Mouse (Mus musculus) neural tube, embryonic 12.5 days (tissue): Measurements from ENCODE around the gene Psd. TPM values are rescaled to one million over a fixed set of nuclear protein-coding genes. Genes with fewer than 3 reads are reported as not detected.
A peak's percentile ranks its signal among the peaks of the same experiment; 100 is the strongest.

Experiments
- ATAC-seq: fragments of 200-750 bp; cut with Nextera tagmentation; 2 replicates; pipeline ENCODE4 v1.8.0; 2017; ENCODE audit warnings: low read depth, mild to moderate bottlenecking, moderate TSS enrichment, moderate library complexity; ENCODE audit not compliant: low FRiP score
- H3K27ac ChIP-seq: fragments of 300-500 bp; sonication (generic); 2 replicates; pipeline ENCODE4 v1.5.1; 2016
- H3K27me3 ChIP-seq: fragments of 300-500 bp; sonication (generic); replicated peaks from 2 replicates; pipeline ENCODE4 v1.6.1; 2016; ENCODE audit warnings: mild to moderate bottlenecking
- H3K36me3 ChIP-seq: fragments of 300-500 bp; sonication (generic); 2 replicates; pipeline ENCODE4 v1.6.1; 2016; ENCODE audit warnings: mild to moderate bottlenecking
- H3K4me1 ChIP-seq: fragments of 300-500 bp; sonication (generic); 2 replicates; pipeline ENCODE4 v1.6.1; 2016
- H3K4me2 ChIP-seq: fragments of 300-500 bp; sonication (generic); replicated peaks from 2 replicates; pipeline ENCODE4 v1.6.1; 2016; ENCODE audit warnings: mild to moderate bottlenecking
- H3K4me3 ChIP-seq: fragments of 300-500 bp; sonication (generic); 2 replicates; pipeline ENCODE4 v1.5.1; 2016
- H3K9ac ChIP-seq: fragments of 300-500 bp; sonication (generic); 2 replicates; pipeline ENCODE4 v1.6.1; 2016; ENCODE audit warnings: mild to moderate bottlenecking
- H3K9me3 ChIP-seq: fragments of 300-500 bp; sonication (generic); 2 replicates; pipeline ENCODE4 v1.6.1; 2016; ENCODE audit warnings: mild to moderate bottlenecking
- WGBS: fragments of 180-500 bp; shearing (Covaris S2); methylation state at CpG from one replicate; pipeline ENCODE4 v1.1.7; 2016; 5-methylcytosine and 5-hydroxymethylcytosine counted together
- polyA plus RNA-seq: library from polyadenylated mRNA; unstranded; fragments of >200 nt; fragmentation: Nextera tagmentation; extraction: Ambion mirVana; gene quantifications from 2 replicates; pipeline ENCODE4 v1.2.1, GENCODE M21; 2016

Psd gene
- polyA plus RNA-seq, 1 experiment from 2014 or later, result 29.9 TPM

GRCm38 (mm10) chr19:46333906-46334305 lies 7.0 kb upstream of the Psd start:
- H3K9ac ChIP-seq, result no peak overlapping the region
- H3K4me3 ChIP-seq, result no peak overlapping the region
- no peak overlapping the region for H3K27ac ChIP-seq
- no peaks in the 10 kb centered on the region for H3K27me3 ChIP-seq
- H3K36me3 ChIP-seq, result peaks cover 29% of the 10 kb centered on the region
- no peaks in the 10 kb centered on the region for H3K9me3 ChIP-seq
- ATAC-seq, result no peak
- no peak overlapping the region for H3K4me2 ChIP-seq
- 87% methylated on average over 3 of the region's 3 CpGs for WGBS
- peaks cover 22% of the 10 kb centered on the region for H3K4me1 ChIP-seq

- Histone ChIP-seq H3K27ac (no peak overlapping the region), H3K9me3 (no peaks in the 10 kb centered on the region), H3K4me2 (no peak overlapping the region; the same call in 1 of the 2 replicates), H3K4me1 (peaks cover 27% of the 10 kb centered on the region), H3K36me3 (peaks cover 29% of the 10 kb centered on the region), H3K27me3 (no peaks in the 10 kb centered on the region), H3K9ac (no peak overlapping the region), H3K4me3 (no peak overlapping the region)
- 45% methylated on average over 7 of the region's 7 CpGs for WGBS
- ATAC-seq, result no peak
Observed at GRCm38 (mm10) chr19:46332721-46333339, 5.9 kb upstream of the Psd start.

- 0 out of 2 replicates have a peak overlapping the region, but pooled peaks have one; percentile 2 for H3K4me2 ChIP-seq
- peaks cover 28% of the 10 kb centered on the region for H3K4me1 ChIP-seq
- H3K36me3 ChIP-seq, result peaks cover 29% of the 10 kb centered on the region
- no peaks in the 10 kb centered on the region for H3K9me3 ChIP-seq
- no peak overlapping the region for H3K27ac ChIP-seq
- H3K9ac ChIP-seq, result no peak overlapping the region
- no peaks in the 10 kb centered on the region for H3K27me3 ChIP-seq
- H3K4me3 ChIP-seq, result no peak overlapping the region
- WGBS, result 87% methylated on average over 3 of the region's 3 CpGs
- ATAC-seq, result no peak
Observed at GRCm38 (mm10) chr19:46331936-46332335, 5.0 kb upstream of the Psd start.

DNA sequence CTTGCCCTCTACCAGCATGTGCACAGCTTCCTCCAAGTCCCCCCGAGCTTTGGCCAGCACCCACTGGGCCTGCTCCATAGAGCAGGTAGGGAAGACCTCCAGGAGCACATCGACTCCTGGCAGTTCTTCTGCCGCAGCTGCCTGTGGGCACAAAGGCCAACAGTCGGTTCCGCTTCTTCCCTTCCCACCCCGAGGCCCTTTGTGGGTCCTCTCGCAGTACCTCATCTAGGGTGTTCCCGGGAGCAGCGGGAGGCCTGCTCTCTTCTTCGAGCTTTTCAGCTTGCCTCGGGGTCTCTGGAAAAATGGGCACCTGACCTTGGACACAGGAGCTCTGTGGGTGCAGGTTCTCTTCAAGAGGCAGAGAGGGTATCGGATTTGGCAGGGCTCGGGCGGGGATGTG lies 4.4 kb upstream of the Psd start:
- Histone ChIP-seq H3K4me3 (no peak overlapping the region), H3K27me3 (peaks cover 2% of the 10 kb centered on the region; the same call in 1 of the 2 replicates), H3K36me3 (peaks cover 29% of the 10 kb centered on the region), H3K4me1 (peaks cover 30% of the 10 kb centered on the region), H3K27ac (no peak overlapping the region), H3K4me2 (no peak overlapping the region), H3K9ac (no peak overlapping the region), H3K9me3 (no peaks in the 10 kb centered on the region)
- ATAC-seq, result no peak
- WGBS, result 90% methylated on average over 14 of the region's 14 CpGs

- Histone ChIP-seq H3K4me3 (no peak overlapping the region), H3K9me3 (no peaks in the 10 kb centered on the region), H3K27me3 (peaks cover 8% of the 10 kb centered on the region), H3K27ac (no peak overlapping the region), H3K9ac (no peak overlapping the region), H3K36me3 (peaks cover 29% of the 10 kb centered on the region), H3K4me2 (peak overlapping the region; percentile 100), H3K4me1 (peaks cover 33% of the 10 kb centered on the region)
- ATAC-seq, result no peak
- WGBS, result 91% methylated on average over 12 of the region's 12 CpGs
Observed at GRCm38 (mm10) chr19:46330696-46331095, 3.7 kb upstream of the Psd start.

- H3K9ac ChIP-seq, result no peak overlapping the region
- no peak overlapping the region for H3K27ac ChIP-seq
- H3K4me3 ChIP-seq, result peak overlapping the region; percentile 11; the same call in 1 of the 2 replicates
- peaks cover 16% of the 10 kb centered on the region for H3K27me3 ChIP-seq
- 7% methylated on average over 16 of the region's 16 CpGs for WGBS
- H3K9me3 ChIP-seq, result no peaks in the 10 kb centered on the region
- peak overlapping the region; percentile 100 for H3K4me2 ChIP-seq
- peaks cover 29% of the 10 kb centered on the region for H3K36me3 ChIP-seq
- no peak for ATAC-seq
- H3K4me1 ChIP-seq, result peaks cover 33% of the 10 kb centered on the region
Observed at GRCm38 (mm10) chr19:46329951-46330350, 3.0 kb upstream of the Psd start.

- Histone ChIP-seq H3K9me3 (no peaks in the 10 kb centered on the region), H3K27me3 (peaks cover 24% of the 10 kb centered on the region), H3K36me3 (peaks cover 29% of the 10 kb centered on the region), H3K4me1 (peaks cover 33% of the 10 kb centered on the region), H3K9ac (peak overlapping the region; percentile 73), H3K4me3 (peak overlapping the region; percentile 66), H3K27ac (peak overlapping the region; percentile 83; the same call in 1 of the 2 replicates), H3K4me2 (peak overlapping the region; percentile 100)
- under 1% methylated on average over 54 of the region's 54 CpGs for WGBS
- peak; percentile 1; the same call in 1 of the 2 replicates for ATAC-seq
Observed at GRCm38 (mm10) chr19:46329031-46329641, 2.2 kb upstream of the Psd start.

- peaks cover 32% of the 10 kb centered on the region for H3K27me3 ChIP-seq
- peak within 1 kb of the TSS; percentile 83 for H3K27ac ChIP-seq
- peaks cover 29% of the 10 kb centered on the region for H3K36me3 ChIP-seq
- ATAC-seq, result peak; percentile 85
- H3K4me1 ChIP-seq, result peaks cover 33% of the 10 kb centered on the region
- peak within 1 kb of the TSS; percentile 73 for H3K9ac ChIP-seq
- whole genome bisulfite sequencing, result under 1% methylated on average over 81 of the region's 81 CpGs
- no peaks in the 10 kb centered on the region for H3K9me3 ChIP-seq
- H3K4me2 ChIP-seq, result peak within 1 kb of the TSS; percentile 100
- H3K4me3 ChIP-seq, result peak within 1 kb of the TSS; percentile 66
Observed at GRCm38 (mm10) chr19:46328081-46329030, 1.4 kb upstream of the Psd start, which contains the start of gene Fbxl15. TSS of gene Fbxl15 (plus strand) at chr19:46328184.

DNA sequence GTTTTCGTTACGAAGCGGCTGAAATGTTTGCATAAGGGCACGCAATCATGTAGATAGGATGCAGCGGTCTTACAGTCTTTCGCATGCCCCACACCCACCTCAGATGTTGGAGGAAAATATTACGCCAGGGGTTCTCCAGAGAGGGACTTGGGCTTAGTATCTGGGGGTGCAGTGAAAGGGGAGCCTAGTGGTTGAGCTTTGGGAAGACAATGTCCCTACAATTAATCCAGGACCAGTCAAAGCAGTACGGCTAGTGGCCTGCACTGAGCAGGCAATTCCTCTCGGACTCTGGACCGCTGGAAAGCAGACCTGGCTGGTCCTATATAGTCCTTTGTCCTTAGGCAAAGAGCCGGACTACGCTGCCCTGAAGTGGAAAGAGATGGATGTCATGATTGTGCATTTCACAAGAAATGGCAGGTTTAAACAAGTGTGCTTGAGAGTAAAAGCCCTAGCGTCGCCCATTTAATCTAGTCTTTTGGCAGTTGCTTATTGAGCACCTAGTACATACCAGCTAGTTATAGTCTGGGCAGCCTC lies 642 bp upstream of the Psd start:
- WGBS, result 30% methylated on average over 14 of the region's 14 CpGs
- Histone ChIP-seq H3K9me3 (no peaks in the 10 kb centered on the region), H3K9ac (peak overlapping the region; percentile 73)

GRCm38 (mm10) chr19:46326019-46326755 lies 769 bp downstream of the Psd start:
- peak overlapping the region; percentile 35; the same call in 1 of the 2 replicates for H3K9ac ChIP-seq
- peak overlapping the region; percentile 100 for H3K4me2 ChIP-seq
- WGBS, result 4% methylated on average over 28 of the region's 29 CpGs
- peaks cover 14% of the 10 kb centered on the region for H3K36me3 ChIP-seq
- no peaks in the 10 kb centered on the region for H3K9me3 ChIP-seq
- no peak for ATAC-seq
- H3K4me1 ChIP-seq, result peaks cover 45% of the 10 kb centered on the region
- no peak overlapping the region for H3K27ac ChIP-seq
- peak overlapping the region; percentile 36 for H3K4me3 ChIP-seq
- H3K27me3 ChIP-seq, result peaks cover 45% of the 10 kb centered on the region

More for the DNA sequence above, 642 bp upstream of the Psd start:
- Histone ChIP-seq H3K4me2 (peak overlapping the region; percentile 100), H3K27me3 (peaks cover 38% of the 10 kb centered on the region), H3K36me3 (peaks cover 29% of the 10 kb centered on the region), H3K4me1 (peaks cover 33% of the 10 kb centered on the region), H3K27ac (peak overlapping the region; percentile 83), H3K4me3 (peak overlapping the region; percentile 66)
- no peak for ATAC-seq

- peaks cover 51% of the 10 kb centered on the region for H3K4me1 ChIP-seq
- no peak overlapping the region for H3K9ac ChIP-seq
- no peak overlapping the region for H3K4me3 ChIP-seq
- peak overlapping the region; percentile 100; the same call in 1 of the 2 replicates for H3K4me2 ChIP-seq
- ATAC-seq, result no peak
- H3K27me3 ChIP-seq, result peaks cover 53% of the 10 kb centered on the region
- no peak overlapping the region for H3K27ac ChIP-seq
- no peaks in the 10 kb centered on the region for H3K9me3 ChIP-seq
- peaks cover 2% of the 10 kb centered on the region; the same call in 1 of the 2 replicates for H3K36me3 ChIP-seq
- 70% methylated on average over 5 of the region's 5 CpGs for WGBS
Observed at GRCm38 (mm10) chr19:46324918-46325317, 2.0 kb downstream of the Psd start.
